Mouse (Mus musculus) G1E (cell line): ENCODE measurements at regions not wholly inside any gene's neighbourhood (a gene's known extent, or its start where the extent isn't known, plus 50 kb on each side); places are given as distances from the start of the nearest gene placed in this dataset.

ENCODE experiments used
- CTCF ChIP-seq: IDR thresholded peaks from 2 replicates; pipeline ENCODE4 v1.5.1; 2012; ENCODE audit warnings: low read depth, low read length, inconsistent platforms, mixed read lengths
- TAL1 ChIP-seq: conservative IDR thresholded peaks from 2 replicates; pipeline ENCODE4 v1.6.1; 2012; ENCODE audit warnings: low read depth, low read length, inconsistent platforms, mixed read lengths

DNA sequence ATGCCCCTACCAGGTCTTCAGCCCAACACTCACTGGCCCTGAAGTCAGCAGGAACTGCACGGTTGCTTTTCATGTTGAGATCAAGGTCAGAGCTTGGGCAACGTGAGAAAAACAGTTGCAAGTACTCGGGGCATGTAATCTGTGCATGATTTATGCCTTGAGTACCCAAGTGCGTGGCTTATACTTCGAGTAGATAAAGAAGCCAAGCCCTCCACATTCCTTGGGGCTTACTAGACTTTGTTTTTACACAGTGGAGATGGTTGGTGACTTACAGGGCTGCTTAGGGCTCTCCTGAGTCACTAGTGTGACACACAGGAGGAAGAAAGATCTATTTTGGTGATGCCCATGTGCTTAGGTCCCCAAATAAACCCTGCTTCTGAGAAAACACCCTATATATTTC lies 172.8 kb downstream of the Mylk4 start:
- TF ChIP-seq CTCF: no peak
- TF ChIP-seq TAL1: no peak
